Mouse (Mus musculus) kidney, adult 2 months (tissue): ENCODE data around the gene Trabd2b.

Experiments used
- CTCF ChIP-seq: fragments of 200-500 bp; conservative IDR thresholded peaks from 2 replicates; pipeline ENCODE4 v1.5.1; 2011; ENCODE audit warnings: low read depth, mild to moderate bottlenecking, control low read depth, low read length, moderate library complexity, mixed read lengths; ENCODE audit not compliant: insufficient read depth, insufficient read length
- POLR2A ChIP-seq: fragments of 200-500 bp; IDR thresholded peaks from one replicate; pipeline ENCODE4 v1.6.1; 2011; ENCODE audit warnings: low read depth, low read length, control low read depth

DNA sequence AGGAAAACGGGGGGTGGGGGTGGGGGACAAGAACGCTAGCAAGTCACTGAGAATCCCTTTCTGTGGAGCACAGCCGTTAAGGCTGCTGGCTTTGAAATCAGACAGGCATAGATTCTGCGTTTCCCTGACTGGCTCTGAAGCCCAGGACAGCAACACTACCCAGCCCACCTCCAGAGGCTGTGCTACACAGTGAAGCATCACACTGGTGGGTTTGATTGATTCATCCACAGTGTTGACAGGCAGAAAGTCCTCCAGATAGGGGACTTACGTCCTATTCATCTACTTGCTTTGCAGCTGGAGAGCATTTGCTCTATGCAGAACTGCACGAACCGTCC, 61.5 kb downstream of the Trabd2b start:
- TF ChIP-seq CTCF (no peak), POLR2A (no peak)
